Mouse (Mus musculus) kidney, adult 2 months (tissue): ENCODE measurements around the gene Gipc3.

ENCODE experiments used
- CTCF ChIP-seq: fragments of 200-500 bp; conservative IDR thresholded peaks from 2 replicates; pipeline ENCODE4 v1.5.1; 2011; ENCODE audit warnings: low read depth, mild to moderate bottlenecking, control low read depth, low read length, moderate library complexity, mixed read lengths; ENCODE audit not compliant: insufficient read depth, insufficient read length
- POLR2A ChIP-seq: fragments of 200-500 bp; IDR thresholded peaks from one replicate; pipeline ENCODE4 v1.6.1; 2011; ENCODE audit warnings: low read depth, low read length, control low read depth

GRCm38 (mm10) chr10:81366477-81367206, 23.6 kb upstream of the Gipc3 start:
- peak; percentile 4 for TF ChIP-seq POLR2A
- TF ChIP-seq CTCF, result no peak
